Mouse (Mus musculus) lung, postnatal 0 days (tissue): ENCODE measurements around the gene Pappa2. TPM values are rescaled to one million over a fixed set of nuclear protein-coding genes. Genes with fewer than 3 reads are reported as not detected.

Experiments
- ATAC-seq: fragments of 200-750 bp; cut with Nextera tagmentation; 2 replicates; pipeline ENCODE4 v1.8.0; 2017; ENCODE audit warnings: moderate library complexity
- DNase-seq: peaks from one replicate; pipeline ENCODE4 v3.0.0-alpha.2; 2016; ENCODE audit warnings: low spot score
- H3K27ac ChIP-seq: fragments of 300-500 bp; sonication (generic); 2 replicates; pipeline ENCODE4 v1.5.1; 2014; ENCODE audit warnings: antibody characterized with exemption, mild to moderate bottlenecking, low read length, mixed read lengths
- H3K27me3 ChIP-seq: fragments of 300-500 bp; sonication (generic); replicated peaks from 2 replicates; pipeline ENCODE4 v1.6.1; 2014; ENCODE audit warnings: low read length, mixed read lengths; ENCODE audit not compliant: insufficient read depth
- H3K36me3 ChIP-seq: fragments of 300-500 bp; sonication (generic); 2 replicates; pipeline ENCODE4 v1.6.1; 2014; ENCODE audit warnings: low read length, mixed read lengths; ENCODE audit not compliant: insufficient read depth
- H3K4me1 ChIP-seq: fragments of 300-500 bp; sonication (generic); 2 replicates; pipeline ENCODE4 v1.6.1; 2014; ENCODE audit warnings: antibody characterized with exemption, low read depth, low read length, mixed read lengths; ENCODE audit not compliant: insufficient read depth
- H3K4me2 ChIP-seq: fragments of 300-500 bp; sonication (generic); replicated peaks from 2 replicates; pipeline ENCODE4 v1.6.1; 2014; ENCODE audit warnings: low read depth, mild to moderate bottlenecking, low read length, moderate library complexity, mixed read lengths
- H3K4me3 ChIP-seq: fragments of 300-500 bp; sonication (generic); 2 replicates; pipeline ENCODE4 v1.5.1; 2014; ENCODE audit warnings: low read depth, low read length
- H3K9ac ChIP-seq: fragments of 300-500 bp; sonication (generic); replicated peaks from 2 replicates; pipeline ENCODE4 v1.6.1; 2014; ENCODE audit warnings: low read depth, mild to moderate bottlenecking
- H3K9me3 ChIP-seq: fragments of 300-500 bp; sonication (generic); 2 replicates; pipeline ENCODE4 v1.6.1; 2016; ENCODE audit warnings: low read length, mixed read lengths
- CTCF ChIP-seq: IDR thresholded peaks from 2 replicates; pipeline ENCODE4 v1.5.1; 2016; ENCODE audit warnings: antibody characterized with exemption, mild to moderate bottlenecking
- EP300 ChIP-seq: IDR thresholded peaks from 2 replicates; pipeline ENCODE4 v1.6.1; 2016; ENCODE audit warnings: antibody characterized with exemption, mild to moderate bottlenecking, control low read depth
- WGBS: fragments of 180-500 bp; shearing (Covaris S2); extraction: QIAGEN DNeasy Blood & Tissue Kit; methylation state at CpG from one replicate; pipeline ENCODE4 v1.1.7; 2014; 5-methylcytosine and 5-hydroxymethylcytosine counted together
- polyA plus RNA-seq: library from polyadenylated mRNA; unstranded; fragments of >200 nt; fragmentation: Nextera tagmentation; extraction: Ambion mirVana; gene quantifications from 2 replicates; pipeline ENCODE4 v1.2.1, GENCODE M21; 2015

Gene Pappa2
- polyA plus RNA-seq = 0.57 and 0.81 TPM in 2 replicates

DNA sequence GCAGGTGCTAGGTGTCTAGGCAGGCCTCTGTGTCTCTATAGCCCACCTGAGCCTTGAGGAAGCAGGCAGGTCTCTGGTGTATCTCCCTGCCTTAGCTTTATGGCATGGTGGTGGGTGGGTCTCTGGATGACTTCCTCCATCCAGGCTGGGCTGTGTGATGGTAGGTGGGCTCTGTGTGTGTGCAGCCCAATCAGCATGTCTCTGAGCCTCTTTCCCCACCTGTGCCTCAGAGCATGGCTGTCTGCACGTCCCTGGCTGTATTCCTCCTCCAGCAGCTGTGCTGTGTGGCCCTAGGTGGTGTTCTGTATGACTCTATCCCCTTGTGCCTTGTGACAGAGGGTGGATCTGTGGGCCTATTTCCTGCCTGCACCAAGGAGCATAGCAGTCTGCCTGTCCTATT is at the start of gene Pappa2:
TSS of gene Pappa2 (minus strand) at position 101 of the 400 bp plus-strand sequence.
- WGBS = 38% methylated on average over 1 of the region's 1 CpGs
- Histone ChIP-seq H3K27me3 (no peaks in the 10 kb centered on the region), H3K36me3 (no peaks in the 10 kb centered on the region), H3K4me3 (no peak within 1 kb of the TSS), H3K27ac (no peak within 1 kb of the TSS), H3K4me2 (no peak within 1 kb of the TSS), H3K4me1 (no peaks in the 10 kb centered on the region), H3K9me3 (no peaks in the 10 kb centered on the region), H3K9ac (no peak within 1 kb of the TSS)
- no peak for TF ChIP-seq CTCF
- no peak for TF ChIP-seq EP300
- ATAC-seq = no peak
- no peak for DNase-seq

DNA sequence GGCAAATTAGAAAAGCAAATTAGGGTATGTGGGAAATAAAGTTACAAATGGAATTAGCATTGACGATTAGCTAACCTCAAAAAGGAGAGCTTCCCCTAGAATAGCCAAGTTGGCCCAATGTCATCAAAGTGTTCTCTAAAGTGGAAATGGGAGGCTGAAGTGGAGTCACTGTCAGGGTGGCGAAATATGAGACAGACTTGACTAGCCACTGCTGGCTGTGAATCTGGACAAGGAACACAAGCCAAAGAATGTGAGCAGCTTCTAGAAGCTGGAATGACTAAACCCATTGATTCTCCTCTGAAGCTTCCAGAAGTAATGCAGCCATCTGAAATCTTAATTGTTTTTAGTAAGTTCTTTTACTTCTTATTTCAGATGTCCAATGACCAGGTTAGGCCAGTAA is 48.8 kb upstream of the Pappa2 start:
- no peak for ATAC-seq
- Histone ChIP-seq H3K4me1 (no peaks in the 10 kb centered on the region), H3K4me3 (no peak overlapping the region), H3K9ac (no peak overlapping the region), H3K9me3 (no peaks in the 10 kb centered on the region), H3K27me3 (no peaks in the 10 kb centered on the region), H3K36me3 (no peaks in the 10 kb centered on the region), H3K27ac (no peak overlapping the region), H3K4me2 (no peak overlapping the region)
- no peak for DNase-seq
- 88% methylated on average over 2 of the region's 2 CpGs for WGBS
- TF ChIP-seq EP300 (no peak), CTCF (no peak)

DNA sequence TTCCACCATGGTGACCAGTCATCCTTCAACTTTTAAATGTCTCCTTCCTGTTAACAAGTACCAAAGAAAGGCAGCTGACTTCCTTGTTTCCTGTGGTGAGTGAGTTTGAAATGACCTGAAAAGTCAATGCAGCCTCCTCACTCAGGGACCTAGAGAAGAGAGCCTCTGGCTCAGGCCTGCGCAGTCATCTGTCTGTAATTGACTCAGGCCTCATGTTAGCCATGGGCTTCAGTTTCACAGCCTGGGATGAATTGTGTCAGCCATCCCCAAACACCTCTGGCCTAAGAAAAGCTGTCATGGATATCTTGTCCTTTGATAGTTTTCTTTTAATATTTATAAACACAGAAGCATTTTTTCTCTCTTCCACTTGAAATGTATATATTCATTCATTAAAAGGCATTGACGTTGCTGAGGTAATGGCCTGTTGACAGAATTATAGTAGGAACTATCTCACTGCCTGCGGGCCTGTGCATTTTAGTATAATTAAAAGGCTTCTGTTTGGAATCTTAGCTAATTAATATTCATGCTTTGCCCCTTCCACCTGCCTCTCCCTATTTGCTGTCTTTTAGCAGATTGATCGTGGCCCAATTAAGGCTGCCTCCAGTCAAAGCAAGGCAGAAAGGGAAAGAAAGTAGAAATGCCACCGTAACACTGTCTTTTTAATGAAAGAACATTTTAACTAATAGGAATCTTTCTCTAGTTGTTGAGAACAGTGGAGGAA is 34.8 kb upstream of the Pappa2 start:
- Histone ChIP-seq H3K27ac (no peak overlapping the region), H3K4me2 (no peak overlapping the region), H3K4me3 (no peak overlapping the region), H3K4me1 (no peaks in the 10 kb centered on the region), H3K27me3 (no peaks in the 10 kb centered on the region), H3K9me3 (no peaks in the 10 kb centered on the region), H3K9ac (no peak overlapping the region), H3K36me3 (no peaks in the 10 kb centered on the region)
- no peak for DNase-seq
- 69% methylated on average over 5 of the region's 5 CpGs for WGBS
- ATAC-seq = no peak
- TF ChIP-seq CTCF (no peak), EP300 (no peak)

DNA sequence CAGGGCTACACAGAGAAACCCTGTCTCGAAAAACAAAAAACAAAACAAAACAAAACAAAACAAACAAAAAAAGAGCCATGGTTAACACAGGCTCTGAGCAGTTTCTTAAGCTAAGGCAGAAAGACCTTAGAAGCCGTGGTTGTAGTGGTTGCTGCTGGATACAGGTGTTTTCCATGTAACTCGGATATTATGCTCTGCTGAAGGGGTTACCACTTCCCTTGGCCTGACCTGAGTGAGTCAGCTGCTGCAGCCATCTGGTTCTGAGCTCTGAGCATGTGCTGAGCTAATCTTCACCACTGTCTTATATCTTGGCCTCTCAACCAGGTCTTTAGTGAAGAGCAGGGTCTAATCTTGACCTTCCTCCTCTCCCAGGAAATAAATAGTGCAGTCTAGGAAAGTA is 6.8 kb upstream of the Pappa2 start:
- DNase-seq (no peak), ATAC-seq (no peak)
- H3K9me3 ChIP-seq = no peaks in the 10 kb centered on the region
- no peak for TF ChIP-seq CTCF
- TF ChIP-seq EP300 = no peak
- no peak overlapping the region for H3K9ac ChIP-seq
- 77% methylated on average over 3 of the region's 3 CpGs for WGBS
- no peaks in the 10 kb centered on the region for H3K36me3 ChIP-seq
- no peak overlapping the region for H3K27ac ChIP-seq
- no peak overlapping the region for H3K4me2 ChIP-seq
- no peaks in the 10 kb centered on the region for H3K27me3 ChIP-seq
- no peaks in the 10 kb centered on the region for H3K4me1 ChIP-seq
- no peak overlapping the region for H3K4me3 ChIP-seq

DNA sequence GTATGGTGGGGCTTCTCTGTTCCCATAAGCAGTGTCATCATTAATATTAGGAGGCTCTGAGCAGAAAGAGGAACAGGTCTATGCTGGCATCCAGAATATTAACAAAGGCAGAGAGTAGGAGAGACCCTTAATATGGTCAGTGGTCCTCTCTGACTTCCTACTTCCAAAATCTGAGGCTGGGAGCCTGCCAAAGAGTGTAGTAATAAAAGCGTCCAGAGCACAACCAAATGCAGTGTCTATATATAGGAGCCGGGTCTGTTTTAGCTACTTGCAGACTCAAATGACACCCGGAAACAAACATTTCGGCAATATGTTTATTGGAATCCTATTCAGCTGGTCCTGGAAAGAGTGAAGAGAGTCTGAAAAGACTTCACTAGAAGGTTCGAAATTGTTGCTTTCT is 17.9 kb downstream of the Pappa2 start:
- 48% methylated on average over 5 of the region's 5 CpGs for WGBS
- TF ChIP-seq CTCF (no peak), EP300 (no peak)
- Histone ChIP-seq H3K9ac (no peak overlapping the region), H3K27ac (no peak overlapping the region), H3K36me3 (no peaks in the 10 kb centered on the region), H3K27me3 (no peaks in the 10 kb centered on the region), H3K4me2 (no peak overlapping the region), H3K9me3 (no peaks in the 10 kb centered on the region), H3K4me1 (no peaks in the 10 kb centered on the region), H3K4me3 (no peak overlapping the region)
- no peak for ATAC-seq
- DNase-seq = peak; percentile 36

DNA sequence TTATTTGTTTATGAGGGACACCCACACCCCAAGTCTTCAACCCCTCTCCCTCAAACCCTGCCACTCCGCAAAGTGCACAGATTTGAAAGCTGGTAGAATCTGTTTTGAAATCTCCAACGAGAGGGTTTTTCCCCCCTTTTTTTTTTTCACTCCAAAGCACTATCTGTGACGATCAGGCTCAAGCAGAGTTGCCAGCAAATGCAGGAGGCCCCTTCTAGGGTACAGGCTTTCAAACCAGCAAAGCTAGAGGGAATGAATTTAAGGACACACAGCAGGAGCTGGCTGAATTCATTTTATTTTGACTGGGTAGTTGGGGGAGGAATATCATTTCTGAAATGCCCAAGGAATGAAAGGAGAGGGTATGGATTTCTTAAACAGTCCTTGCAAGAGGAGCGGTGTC is 19.3 kb downstream of the Pappa2 start:
- Histone ChIP-seq H3K4me2 (no peak overlapping the region), H3K27ac (no peak overlapping the region), H3K36me3 (no peaks in the 10 kb centered on the region), H3K9ac (no peak overlapping the region), H3K9me3 (no peaks in the 10 kb centered on the region), H3K27me3 (no peaks in the 10 kb centered on the region), H3K4me3 (no peak overlapping the region), H3K4me1 (no peaks in the 10 kb centered on the region)
- DNase-seq (peak; percentile 36), ATAC-seq (no peak)
- WGBS = 31% methylated on average over 4 of the region's 4 CpGs
- TF ChIP-seq EP300 (no peak), CTCF (no peak)

DNA sequence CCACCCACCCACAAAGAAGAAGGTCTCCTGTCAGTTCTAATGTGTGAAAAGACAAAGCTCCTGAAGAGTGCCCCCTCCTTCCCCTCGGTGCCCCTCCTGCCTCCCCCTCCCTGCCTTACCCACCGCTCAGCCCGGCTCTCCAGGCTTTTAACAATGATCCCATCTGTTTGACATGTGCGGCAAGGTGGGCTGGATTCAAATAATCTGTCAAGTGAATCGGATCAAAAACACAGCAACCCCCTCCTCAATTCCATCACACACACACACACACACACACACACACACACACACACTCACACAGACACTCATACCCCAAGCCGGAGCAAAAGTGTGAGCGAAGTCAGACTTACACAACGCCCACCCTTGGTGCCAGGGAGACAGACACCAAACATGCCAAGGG is 19.7 kb downstream of the Pappa2 start:
- DNase-seq (no peak), ATAC-seq (no peak)
- 19% methylated on average over 8 of the region's 8 CpGs for WGBS

More for the DNA sequence above, 19.7 kb downstream of the Pappa2 start:
- Histone ChIP-seq H3K4me3 (no peak overlapping the region), H3K9me3 (no peaks in the 10 kb centered on the region), H3K9ac (no peak overlapping the region), H3K4me1 (no peaks in the 10 kb centered on the region), H3K36me3 (no peaks in the 10 kb centered on the region), H3K4me2 (peak overlapping the region; percentile 27), H3K27ac (no peak overlapping the region), H3K27me3 (no peaks in the 10 kb centered on the region)
- TF ChIP-seq CTCF (no peak), EP300 (no peak)
